Mouse (Mus musculus) heart, postnatal 0 days (tissue): ENCODE measurements around the gene Preb. TPM values are rescaled to one million over a fixed set of nuclear protein-coding genes. Genes with fewer than 3 reads are reported as not detected.

Source experiments
- ATAC-seq: fragments of 200-750 bp; cut with Nextera tagmentation; 2 replicates; pipeline ENCODE4 v1.8.0; 2017; ENCODE audit warnings: low read depth, moderate number of reproducible peaks, moderate library complexity; ENCODE audit not compliant: insufficient read depth
- DNase-seq: peaks from one replicate; pipeline ENCODE4 v3.0.0-alpha.2; 2016; ENCODE audit warnings: low spot score
- H3K27ac ChIP-seq: fragments of 300-500 bp; sonication (generic); 2 replicates; pipeline ENCODE4 v1.5.1; 2014; ENCODE audit warnings: low read depth, mild to moderate bottlenecking
- H3K27me3 ChIP-seq: fragments of 300-500 bp; sonication (generic); 2 replicates; pipeline ENCODE4 v1.6.1; 2014; ENCODE audit warnings: low read length, mixed read lengths; ENCODE audit not compliant: control insufficient read depth, insufficient read depth
- H3K36me3 ChIP-seq: fragments of 300-500 bp; sonication (generic); replicated peaks from 2 replicates; pipeline ENCODE4 v1.6.1; 2014; ENCODE audit warnings: low read length, mixed read lengths; ENCODE audit not compliant: control insufficient read depth, insufficient read depth
- H3K4me1 ChIP-seq: fragments of 300-500 bp; sonication (generic); 2 replicates; pipeline ENCODE4 v1.6.1; 2014; ENCODE audit warnings: antibody characterized with exemption; ENCODE audit not compliant: control insufficient read depth, insufficient read depth
- H3K4me2 ChIP-seq: fragments of 300-500 bp; sonication (generic); 2 replicates; pipeline ENCODE4 v1.6.1; 2014; ENCODE audit warnings: low read depth, mild to moderate bottlenecking, low read length, moderate library complexity
- H3K4me3 ChIP-seq: fragments of 300-500 bp; sonication (generic); 2 replicates; pipeline ENCODE4 v1.5.1; 2014; ENCODE audit warnings: low read depth, low read length
- H3K9ac ChIP-seq: fragments of 300-500 bp; sonication (generic); replicated peaks from 2 replicates; pipeline ENCODE4 v1.6.1; 2014; ENCODE audit warnings: low read depth, low read length, mixed read lengths
- H3K9me3 ChIP-seq: fragments of 300-500 bp; sonication (generic); replicated peaks from 2 replicates; pipeline ENCODE4 v1.6.1; 2016; ENCODE audit warnings: low read length; ENCODE audit not compliant: control insufficient read depth
- CTCF ChIP-seq: IDR thresholded peaks from 2 replicates; pipeline ENCODE4 v1.5.1; 2016; ENCODE audit warnings: antibody characterized with exemption, control low read depth, low read depth
- EP300 ChIP-seq: IDR thresholded peaks from 2 replicates; pipeline ENCODE4 v1.6.1; 2016; ENCODE audit warnings: antibody characterized with exemption, low read depth
- WGBS: fragments of 180-500 bp; shearing (Covaris S2); extraction: QIAGEN DNeasy Blood & Tissue Kit; methylation state at CpG from one replicate; pipeline ENCODE4 v1.1.7; 2014; 5-methylcytosine and 5-hydroxymethylcytosine counted together
- polyA plus RNA-seq: library from polyadenylated mRNA; unstranded; fragments of >200 nt; fragmentation: Nextera tagmentation; extraction: Ambion mirVana; gene quantifications from 2 replicates; pipeline ENCODE4 v1.2.1, GENCODE M21; 2015
- total RNA-seq: library from RNA; depleted of rRNA; stranded (reverse); fragments of >200 nt; gene quantifications from 2 replicates; pipeline ENCODE4 v1.2.3, GENCODE M21; 2014; ENCODE audit warnings: low replicate concordance

Gene Preb
- total and polyA plus RNA-seq, 2 experiments from 2014 or later, result 40.0 to 54.3 TPM

DNA sequence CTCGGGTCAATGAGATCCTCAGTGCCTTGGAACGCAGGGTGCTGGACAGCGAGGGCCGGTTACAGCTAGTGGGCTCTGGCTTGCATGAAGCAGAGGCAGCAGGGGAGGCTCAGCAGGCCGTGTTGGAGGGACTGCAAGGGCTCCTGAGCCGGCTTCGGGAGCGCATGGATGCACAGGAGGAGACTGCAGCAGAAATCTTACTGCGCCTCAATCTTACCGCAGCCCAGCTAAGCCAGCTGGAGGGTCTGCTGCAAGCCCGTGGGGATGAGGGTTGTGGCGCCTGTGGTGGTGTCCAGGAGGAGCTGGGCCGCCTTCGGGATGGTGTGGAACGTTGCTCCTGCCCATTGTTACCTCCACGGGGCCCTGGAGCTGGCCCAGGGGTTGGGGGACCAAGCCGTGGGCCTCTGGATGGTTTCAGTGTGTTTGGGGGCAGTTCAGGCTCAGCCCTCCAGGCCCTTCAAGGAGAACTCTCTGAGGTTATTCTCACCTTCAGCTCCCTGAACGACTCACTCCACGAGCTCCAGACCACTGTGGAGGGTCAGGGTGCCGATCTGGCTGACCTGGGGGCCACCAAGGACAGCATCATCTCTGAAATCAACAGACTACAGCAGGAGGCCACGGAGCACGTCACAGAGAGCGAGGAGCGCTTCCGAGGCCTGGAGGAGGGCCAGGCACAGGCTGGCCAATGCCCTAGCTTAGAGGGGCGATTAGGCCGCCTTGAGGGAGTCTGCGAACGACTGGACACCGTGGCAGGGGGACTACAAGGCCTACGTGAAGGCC is 42.1 kb downstream of the Preb start:
- no peak for ATAC-seq
- Histone ChIP-seq H3K4me2 (no peak overlapping the region), H3K27ac (no peak overlapping the region), H3K4me3 (no peak overlapping the region), H3K9me3 (no peaks in the 10 kb centered on the region), H3K27me3 (no peaks in the 10 kb centered on the region), H3K4me1 (peaks cover 29% of the 10 kb centered on the region), H3K36me3 (peaks cover 20% of the 10 kb centered on the region; the same call in 1 of the 2 replicates), H3K9ac (no peak overlapping the region)
- TF ChIP-seq EP300 (no peak), CTCF (no peak)
- WGBS, result 84% methylated on average over 31 of the region's 31 CpGs
- no peak for DNase-seq

DNA sequence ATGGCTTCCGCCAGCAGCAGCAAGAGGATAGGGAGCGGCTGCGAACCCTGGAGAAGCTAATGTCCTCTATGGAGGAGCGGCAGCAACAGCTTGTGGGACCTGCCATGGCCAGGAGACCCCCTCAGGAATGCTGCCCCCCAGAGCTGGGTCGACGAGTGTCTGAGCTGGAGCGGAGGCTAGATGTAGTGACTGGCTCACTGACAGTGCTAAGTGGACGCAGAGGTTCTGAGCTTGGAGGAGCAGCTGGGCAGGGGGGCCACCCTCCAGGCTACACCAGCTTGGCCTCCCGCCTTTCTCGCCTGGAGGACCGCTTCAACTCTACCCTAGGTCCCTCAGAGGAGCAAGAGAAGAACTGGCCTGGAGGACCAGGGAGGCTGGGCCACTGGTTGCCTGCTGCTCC is 42.8 kb downstream of the Preb start:
- H3K9me3 ChIP-seq, result no peaks in the 10 kb centered on the region
- H3K27ac ChIP-seq, result peak overlapping the region; percentile 82
- H3K4me1 ChIP-seq, result peaks cover 32% of the 10 kb centered on the region
- TF ChIP-seq EP300 (no peak), CTCF (no peak)
- no peaks in the 10 kb centered on the region for H3K27me3 ChIP-seq
- DNase-seq (no peak), ATAC-seq (no peak)
- H3K4me2 ChIP-seq, result no peak overlapping the region
- H3K36me3 ChIP-seq, result peaks cover 20% of the 10 kb centered on the region; the same call in 1 of the 2 replicates
- 89% methylated on average over 11 of the region's 11 CpGs for WGBS
- no peak overlapping the region for H3K9ac ChIP-seq
- H3K4me3 ChIP-seq, result no peak overlapping the region

DNA sequence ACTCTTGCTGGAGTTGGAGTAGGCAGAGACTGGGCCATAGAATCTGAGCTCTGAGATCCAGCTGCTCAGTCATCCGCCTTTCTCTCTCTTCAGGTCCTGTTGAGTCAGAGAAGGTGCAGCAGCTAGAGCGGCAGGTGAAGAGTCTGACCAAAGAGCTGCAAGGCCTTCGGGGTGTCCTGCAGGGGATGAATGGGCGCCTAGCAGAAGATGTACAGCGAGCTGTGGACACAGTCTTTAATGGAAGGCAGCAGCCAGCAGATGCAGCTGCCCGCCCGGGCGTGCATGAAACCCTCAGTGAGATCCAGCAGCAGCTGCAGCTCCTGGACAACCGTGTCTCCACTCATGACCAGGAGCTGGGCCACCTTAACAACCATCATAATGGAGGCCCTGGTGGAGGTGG is 43.3 kb downstream of the Preb start:
- H3K27me3 ChIP-seq, result no peaks in the 10 kb centered on the region
- no peak overlapping the region for H3K9ac ChIP-seq
- 93% methylated on average over 9 of the region's 9 CpGs for WGBS
- peaks cover 34% of the 10 kb centered on the region for H3K4me1 ChIP-seq
- H3K4me3 ChIP-seq, result no peak overlapping the region
- H3K36me3 ChIP-seq, result peaks cover 20% of the 10 kb centered on the region; the same call in 1 of the 2 replicates
- peak overlapping the region; percentile 82 for H3K27ac ChIP-seq
- no peaks in the 10 kb centered on the region for H3K9me3 ChIP-seq
- no peak for TF ChIP-seq EP300
- no peak for ATAC-seq
- DNase-seq, result no peak
- H3K4me2 ChIP-seq, result no peak overlapping the region

DNA sequence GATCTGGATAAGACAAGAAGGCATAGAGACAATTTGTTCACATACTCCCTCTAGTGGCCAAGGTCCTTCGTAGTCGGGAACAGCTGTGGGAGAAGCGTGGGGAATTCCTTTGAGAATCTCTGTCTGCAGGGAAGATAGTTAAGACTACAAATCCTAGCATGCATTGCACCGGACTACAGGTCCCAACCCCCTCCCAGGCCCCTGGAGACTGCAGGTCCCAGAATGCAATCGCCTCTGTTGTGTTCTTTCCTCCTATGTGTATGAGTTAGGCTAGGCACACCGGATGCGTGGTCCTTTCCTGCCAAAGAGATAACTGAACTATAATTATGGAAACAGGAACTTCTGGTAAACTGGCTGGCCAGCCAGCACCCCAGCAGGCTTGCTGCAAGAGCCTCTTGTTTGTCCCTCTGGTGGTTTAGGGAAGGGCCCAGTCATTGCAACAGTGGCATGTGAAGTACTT is 44.2 kb downstream of the Preb start:
- 1% methylated on average over 7 of the region's 7 CpGs for WGBS
- ATAC-seq, result peak; percentile 89
- H3K4me3 ChIP-seq, result peak overlapping the region; percentile 53
- H3K27ac ChIP-seq, result peak overlapping the region; percentile 93
- TF ChIP-seq EP300 (peak; percentile 95), CTCF (peak; percentile 64)
- peak; percentile 98 for DNase-seq
- peaks cover 36% of the 10 kb centered on the region for H3K4me1 ChIP-seq
- H3K36me3 ChIP-seq, result peaks cover 20% of the 10 kb centered on the region; the same call in 1 of the 2 replicates
- H3K9ac ChIP-seq, result no peak overlapping the region
- no peaks in the 10 kb centered on the region for H3K27me3 ChIP-seq
- peak overlapping the region; percentile 67 for H3K4me2 ChIP-seq
- H3K9me3 ChIP-seq, result no peaks in the 10 kb centered on the region

DNA sequence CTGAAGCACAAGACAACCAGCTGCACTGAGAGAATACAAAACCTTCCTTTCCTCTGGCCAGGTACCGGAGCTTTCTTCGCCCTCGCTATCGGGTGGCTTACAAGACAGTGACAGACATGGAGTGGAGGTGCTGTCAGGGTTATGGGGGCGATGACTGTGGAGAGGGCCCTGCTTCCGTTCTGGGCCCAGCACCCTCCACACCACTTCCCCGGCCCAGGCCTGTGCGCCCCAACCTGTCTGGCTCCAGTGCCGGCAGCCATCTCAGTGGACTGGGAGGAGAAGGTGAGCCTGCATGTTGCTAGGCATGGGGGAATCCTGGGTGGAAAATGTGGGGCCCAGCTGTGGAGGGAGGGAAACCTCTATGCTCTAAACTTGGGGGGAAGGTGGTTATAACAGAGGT is 44.7 kb downstream of the Preb start:
- Histone ChIP-seq H3K36me3 (peaks cover 20% of the 10 kb centered on the region; the same call in 1 of the 2 replicates), H3K9me3 (no peaks in the 10 kb centered on the region), H3K4me3 (peak overlapping the region; percentile 53), H3K27me3 (no peaks in the 10 kb centered on the region), H3K4me1 (peaks cover 36% of the 10 kb centered on the region), H3K4me2 (peak overlapping the region; percentile 67), H3K27ac (peak overlapping the region; percentile 93), H3K9ac (peak overlapping the region; percentile 65; the same call in 1 of the 2 replicates)
- TF ChIP-seq EP300, result no peak
- TF ChIP-seq CTCF, result no peak
- ATAC-seq (no peak), DNase-seq (no peak)
- WGBS, result 55% methylated on average over 9 of the region's 9 CpGs
